Mouse (Mus musculus): ENCODE data around the gene Gm16181.
"Not testable (repeated sequence)": the region's sequence is repeated elsewhere in the genome, so short reads cannot be mapped to it uniquely, and the experiment has no call there.

Gene Gm16181

DNA sequence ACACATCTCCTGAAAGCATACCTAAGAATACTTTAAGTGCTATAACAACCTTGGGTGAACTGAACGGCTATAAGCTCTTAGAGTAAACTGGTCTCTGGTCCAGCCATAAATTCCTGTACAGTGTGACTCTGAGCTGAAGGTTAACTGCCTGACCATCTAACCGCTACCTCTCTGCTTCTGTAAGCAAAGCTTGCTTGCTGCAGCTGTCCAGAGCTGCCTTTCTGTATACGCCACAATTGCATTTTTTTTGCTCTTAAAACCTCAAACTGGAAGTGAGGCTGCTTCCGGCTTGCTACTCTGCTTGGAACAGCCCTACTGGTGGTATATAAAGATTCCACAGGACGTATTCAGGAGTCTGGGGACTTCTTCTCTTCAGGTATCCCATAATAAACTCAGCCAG is 12.0 kb downstream of the Gm16181 start:
- DNase-seq (ENCODE audit: low spot score) = no peak

DNA sequence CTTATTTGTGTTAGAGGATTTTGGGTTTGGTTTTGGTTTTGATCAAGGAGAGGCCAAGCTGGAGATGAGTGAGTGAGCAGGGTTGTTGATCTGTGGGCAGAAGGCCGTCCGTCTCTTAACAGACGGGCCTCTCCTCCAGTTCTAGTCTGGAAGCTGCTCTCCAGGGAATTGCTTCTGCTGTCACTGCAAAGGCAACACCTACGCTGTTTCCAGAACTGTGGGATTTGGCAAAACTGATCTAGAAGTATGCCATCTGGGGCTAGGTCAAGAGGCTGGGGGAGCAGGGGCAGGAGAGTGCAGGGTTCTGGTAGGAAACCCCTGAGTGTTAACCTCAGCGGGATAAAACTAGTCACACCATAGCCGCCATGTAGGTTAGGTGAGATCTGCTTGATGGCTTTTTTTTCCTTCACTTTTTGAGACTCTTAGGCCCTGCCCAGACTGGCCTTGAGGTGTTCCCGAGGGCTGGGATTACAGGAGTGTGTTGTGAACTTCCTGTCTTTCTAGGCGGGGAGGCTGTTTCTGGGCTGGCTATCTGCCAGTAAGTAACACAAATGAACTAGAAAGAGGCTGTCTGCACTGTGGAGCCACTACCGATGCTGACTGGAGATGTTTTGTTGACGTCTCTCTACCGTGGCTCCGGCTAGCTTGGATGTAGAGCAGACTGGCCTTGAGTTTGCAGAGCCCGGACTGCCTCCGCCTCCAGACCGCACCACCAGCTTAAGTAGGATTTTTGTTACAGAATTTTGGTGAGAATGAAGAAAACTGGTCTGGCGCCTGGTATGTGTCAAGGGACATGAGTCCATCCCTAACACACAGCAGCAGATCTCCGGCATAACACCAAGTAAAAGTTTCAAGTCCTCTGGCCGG is 12.7 kb downstream of the Gm16181 start, which contains the start of gene Atp6v1g2:
Gene Atp6v1g2, plus strand, starts transcription at position 547 of the 867 bp plus-strand sequence.
- peak; percentile 53 for DNase-seq (ENCODE audit: low spot score)

- DNase-seq (ENCODE audit: low spot score) = not testable (repeated sequence)
These were observed 13.5 kb downstream of the Gm16181 start for GRCm38 (mm10) chr17:35234090-35234489.

DNA sequence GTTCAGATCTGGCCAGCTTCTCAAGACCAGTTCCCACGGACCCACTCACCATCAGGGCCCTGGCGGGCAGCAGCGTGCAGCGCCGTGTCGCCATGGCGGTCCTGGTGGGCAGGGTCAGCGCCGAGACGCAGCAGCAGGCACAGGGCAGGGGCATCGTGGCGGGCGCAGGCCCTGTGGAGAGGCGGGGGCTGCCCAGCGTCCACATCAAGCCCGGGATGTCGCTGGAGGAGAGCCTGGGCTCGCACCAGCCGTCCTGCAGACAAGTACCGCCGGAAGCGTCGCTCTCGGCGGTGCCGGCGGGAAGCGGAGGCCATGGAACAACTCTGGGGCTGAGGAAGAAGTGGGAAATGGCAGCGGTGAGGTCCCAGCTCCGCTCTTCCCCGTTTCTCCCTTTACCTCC is 14.3 kb downstream of the Gm16181 start:
- no peak for DNase-seq (ENCODE audit: low spot score)

- peak; percentile 88 for DNase-seq (ENCODE audit: low spot score)
These were observed 15.2 kb downstream of the Gm16181 start, which contains the start of gene Nfkbil1 for GRCm38 (mm10) chr17:35235614-35236389. Gene Nfkbil1, minus strand, starts transcription at chr17:35235792.

- peak; percentile 81 for DNase-seq (ENCODE audit: low spot score)
These were observed 15.7 kb downstream of the Gm16181 start for GRCm38 (mm10) chr17:35236390-35236746.

- DNase-seq (ENCODE audit: low spot score) = no peak
These were observed 16.4 kb downstream of the Gm16181 start for GRCm38 (mm10) chr17:35236996-35237395.

- no peak for DNase-seq (ENCODE audit: low spot score)
These were observed 16.9 kb downstream of the Gm16181 start for GRCm38 (mm10) chr17:35237504-35237903.

DNA sequence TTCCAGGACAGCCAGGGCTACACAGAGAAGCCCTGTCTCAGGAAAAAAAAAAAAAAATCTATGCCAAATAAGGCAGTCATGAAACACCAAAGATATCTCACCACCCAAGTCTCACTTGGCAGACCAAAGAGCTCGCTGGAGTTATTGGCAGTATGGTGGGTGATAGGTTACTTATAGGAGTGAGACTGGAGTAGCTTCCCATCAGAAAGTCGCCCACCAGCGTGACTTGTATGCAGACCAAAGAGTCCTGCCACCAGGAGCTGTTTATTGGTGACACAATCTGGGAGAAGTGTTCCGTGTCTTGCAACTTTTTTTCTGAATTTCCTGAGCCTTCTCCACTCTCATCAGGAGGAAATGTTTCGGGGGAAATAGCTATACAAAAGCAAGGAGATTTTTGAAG is 19.1 kb downstream of the Gm16181 start:
- no peak for DNase-seq (ENCODE audit: low spot score)

- DNase-seq (ENCODE audit: low spot score) = no peak
These were observed 20.0 kb downstream of the Gm16181 start for GRCm38 (mm10) chr17:35240384-35241304.

GRCm38 (mm10) chr17:35241305-35242014 is 20.8 kb downstream of the Gm16181 start, which contains the start of gene Ddx39b:
Gene Ddx39b, plus strand, starts transcription at chr17:35241746.
- DNase-seq (ENCODE audit: low spot score) = peak; percentile 94

GRCm38 (mm10) chr17:35242015-35242941 is 21.6 kb downstream of the Gm16181 start:
- DNase-seq (ENCODE audit: low spot score) = peak; percentile 68

DNA sequence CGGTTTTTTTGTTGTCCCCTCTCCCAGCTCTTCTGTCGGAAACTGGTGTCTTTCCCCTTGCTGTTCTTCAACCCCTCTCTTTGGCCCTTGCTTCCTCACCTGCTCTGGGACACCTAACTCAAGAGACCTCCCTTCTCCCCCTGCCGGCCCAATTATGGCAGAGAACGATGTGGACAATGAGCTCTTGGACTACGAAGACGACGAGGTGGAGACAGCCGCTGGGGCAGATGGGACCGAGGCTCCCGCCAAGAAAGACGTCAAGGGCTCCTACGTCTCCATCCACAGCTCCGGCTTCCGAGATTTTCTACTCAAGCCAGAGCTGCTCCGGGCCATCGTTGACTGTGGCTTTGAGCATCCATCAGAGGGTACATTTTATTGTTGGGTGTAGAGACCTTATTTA is 22.5 kb downstream of the Gm16181 start:
- DNase-seq (ENCODE audit: low spot score) = no peak

DNA sequence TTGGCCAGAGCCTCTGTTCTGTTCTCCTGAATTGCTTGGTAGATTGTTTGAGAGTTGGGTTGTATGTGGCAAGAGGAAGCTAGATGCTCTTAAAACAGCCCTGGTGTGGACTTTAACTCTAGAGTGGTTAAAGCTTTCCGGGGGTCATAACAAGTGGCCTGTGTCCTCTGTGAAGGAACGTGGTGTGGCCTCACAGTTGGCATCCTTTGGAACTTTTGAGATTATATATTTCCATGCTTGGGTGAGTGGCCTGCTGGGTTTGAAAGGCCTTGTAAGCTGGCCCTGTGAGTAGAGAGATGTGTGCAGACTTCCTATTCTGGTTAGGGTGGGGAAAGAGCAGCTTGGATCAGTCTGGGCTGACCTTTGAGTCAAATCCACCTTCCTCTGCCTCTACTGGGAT is 24.4 kb downstream of the Gm16181 start:
- no peak for DNase-seq (ENCODE audit: low spot score)

DNA sequence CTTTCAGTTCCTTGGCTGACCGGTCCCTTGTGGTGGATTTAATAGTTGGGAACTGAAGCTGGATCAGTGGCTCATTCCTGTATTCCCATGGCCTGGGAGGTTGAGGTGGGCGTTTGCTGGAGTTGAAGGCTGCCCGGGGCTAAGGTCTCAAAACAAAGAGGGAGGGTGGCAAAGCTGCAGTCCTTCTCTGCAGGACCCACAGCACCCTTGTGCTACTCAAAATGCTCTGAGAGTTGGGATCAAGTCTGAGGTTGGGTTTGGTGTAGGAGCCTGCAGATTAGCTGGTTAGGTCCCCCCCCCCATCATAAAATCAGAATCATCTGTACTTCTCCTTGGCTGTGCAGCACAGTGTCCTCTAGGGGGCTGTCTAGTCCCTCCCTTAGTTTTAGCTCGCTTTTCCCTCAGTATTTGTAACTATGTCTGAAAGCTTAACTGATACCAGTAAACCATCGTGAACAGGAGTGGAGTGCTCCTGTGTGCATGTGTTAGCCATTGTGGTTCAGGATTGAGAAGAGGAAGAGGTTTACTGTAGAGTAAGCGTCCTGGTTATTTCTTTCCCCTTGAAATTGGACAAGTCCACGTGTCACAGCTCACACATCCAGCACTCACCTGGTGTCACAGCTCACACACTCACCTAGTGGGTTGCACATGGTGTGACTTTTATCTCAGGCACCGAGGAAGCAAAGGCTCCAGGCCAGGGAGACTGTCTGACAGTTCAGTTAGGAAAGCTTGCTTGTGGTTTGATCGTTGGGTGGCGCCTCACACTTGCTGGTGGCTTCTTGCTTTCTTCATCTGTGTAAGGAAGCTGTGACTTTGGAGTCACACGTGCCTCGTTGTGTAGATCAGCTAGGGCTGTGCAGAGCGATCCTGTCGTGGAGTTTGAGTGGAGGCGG is 25.3 kb downstream of the Gm16181 start:
- DNase-seq (ENCODE audit: low spot score) = no peak

DNA sequence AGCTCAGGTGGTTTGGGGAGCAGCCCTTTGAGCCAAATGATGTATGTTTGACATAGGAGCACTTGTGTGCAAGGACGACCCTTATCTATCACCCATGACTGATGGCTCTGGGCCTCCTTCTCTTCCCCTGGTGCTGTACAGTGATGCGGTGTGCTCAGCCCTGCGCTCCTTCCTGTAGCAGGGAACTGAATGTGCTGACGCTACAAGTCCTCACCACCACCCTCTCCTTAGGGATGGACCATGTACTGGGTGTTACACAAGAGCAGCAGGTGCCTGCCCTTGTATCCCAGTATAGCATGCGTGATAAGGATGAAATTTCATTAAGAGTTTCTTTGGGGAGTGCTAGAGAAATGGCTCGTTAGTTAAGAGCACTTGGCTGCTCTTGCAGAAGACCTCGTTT is 26.5 kb downstream of the Gm16181 start:
- no peak for DNase-seq (ENCODE audit: low spot score)

- no peak for DNase-seq (ENCODE audit: low spot score)
These were observed 28.4 kb downstream of the Gm16181 start for GRCm38 (mm10) chr17:35248986-35249385.

- DNase-seq (ENCODE audit: low spot score) = no peak
These were observed 29.0 kb downstream of the Gm16181 start for GRCm38 (mm10) chr17:35249451-35250197.
